In the genomic region with DNA sequence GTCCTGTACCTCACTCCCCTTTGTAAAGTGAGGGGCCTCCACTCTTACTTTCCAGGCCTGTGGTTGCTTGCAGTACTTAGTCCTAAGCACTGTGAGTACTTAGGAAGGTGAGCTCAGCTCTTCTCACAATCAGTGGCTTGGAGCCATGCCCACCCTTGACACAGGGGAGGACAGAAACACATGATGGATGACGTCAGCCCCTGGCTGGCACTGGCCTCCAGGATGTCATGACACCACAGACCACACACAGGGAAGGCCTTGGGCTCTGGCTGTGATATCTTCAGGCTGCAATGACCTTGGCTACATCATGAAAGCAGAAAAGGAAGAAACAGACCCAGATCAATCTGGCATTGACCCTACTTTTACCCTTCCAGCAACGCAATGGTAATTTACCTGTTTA, we compare ENCODE assay signal across 8 mouse cellular contexts.
DNase-seq lines count a peak whose midpoint lies in the region.
"Had no signal": no experiment of that assay in that cellular context is flagged by ENCODE, and none has a peak within 500 bp of the region (broad histone marks: within the 10 kb centered on the region; RNA-seq: fewer than 3 reads in every experiment).

No protein-coding gene starts in this region.

- DNase-seq in ovary, postnatal 36 days (ENCODE audit: low spot score) = peak; percentile 71
- no peak for DNase-seq in ovary, postnatal 10 days (ENCODE audit: low spot score)
- DNase-seq in c-Kit-positive CD71-negative TER-119-negative erythroid progenitor cells, embryonic 14.5 days (ENCODE audit: low read depth) = peak; percentile 18
- peak; percentile 41 to 53 for DNase-seq in heart, postnatal 14 days
- no peak for DNase-seq in spleen, postnatal 14 days (ENCODE audit: low spot score in 2 of 2)
- no peak for DNase-seq in layer of hippocampus, postnatal 14 days (ENCODE audit: low spot score in 2 of 2)
- DNase-seq in frontal cortex, postnatal 14 days (ENCODE audit: low spot score in 2 of 2) = no peak
- DNase-seq: liver, embryonic 13.5 days had no signal

- intact Hi-C loops in heart, postnatal 14 days (cut with DNase I) = no loop called here

Comparison
In these comparisons a context has a peak if more than half of its experiments do, and no peak if none do; other contexts are left out.
1. DNase-seq: peak in ovary, postnatal 36 days (single experiment), c-Kit-positive CD71-negative TER-119-negative erythroid progenitor cells, embryonic 14.5 days (single experiment) and heart, postnatal 14 days (2 of 2); none in ovary, postnatal 10 days (single experiment), spleen, postnatal 14 days (0 of 2), layer of hippocampus, postnatal 14 days (0 of 2) and frontal cortex, postnatal 14 days (0 of 2).